Mouse (Mus musculus): ENCODE measurements around the gene Gpnmb. TPM values are rescaled to one million over a fixed set of nuclear protein-coding genes. Genes with fewer than 3 reads are reported as not detected.

Gpnmb gene
- total RNA-seq, 2 experiments from 2014 or later = 0.39 to 0.43 TPM

DNA sequence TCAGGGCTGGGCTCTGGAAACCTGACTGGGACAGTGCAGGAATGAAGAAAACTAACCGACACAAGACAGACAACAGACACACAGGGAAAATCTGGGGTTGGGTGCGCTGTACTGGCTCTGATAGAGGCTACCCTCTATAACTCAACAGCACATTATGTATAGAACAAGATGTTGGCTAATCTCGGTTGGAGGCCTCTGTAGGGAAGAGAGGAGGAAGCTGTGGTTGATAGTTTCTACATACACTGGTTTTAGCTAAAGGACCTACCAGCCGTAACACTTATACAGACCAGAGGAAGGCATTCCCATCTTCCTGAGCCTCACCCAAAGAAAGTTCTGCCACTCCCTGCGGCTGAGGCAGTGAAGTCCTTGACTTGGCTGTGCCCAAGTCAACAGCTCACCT is 9.8 kb upstream of the Gpnmb start:
- intact Hi-C loops (cut with DNase I) = no loop called here
- no peak for DNase-seq (ENCODE audit: extremely low spot score in 1 of 2, low spot score in 2 of 2)

- DNase-seq (ENCODE audit: extremely low spot score in 1 of 2, low spot score in 2 of 2) = no peak
Observed at GRCm38 (mm10) chr6:49028019-49028418, 8.3 kb upstream of the Gpnmb start.

GRCm38 (mm10) chr6:49028708-49029107 is 7.6 kb upstream of the Gpnmb start:
- intact Hi-C loops (cut with DNase I) = no loop called here
- no peak for DNase-seq (ENCODE audit: extremely low spot score in 1 of 2, low spot score in 2 of 2)

More at GRCm38 (mm10) chr6:49028019-49028418, 8.3 kb upstream of the Gpnmb start:
- intact Hi-C loops (cut with DNase I) = no loop called here

- no peak for DNase-seq (ENCODE audit: extremely low spot score in 1 of 2, low spot score in 2 of 2)
- intact Hi-C loops (cut with DNase I) = loop anchor here (10.0 kb wide), 1 partner anchor 184 kb away; the partner anchor contains the start of gene Igf2bp3
Observed at GRCm38 (mm10) chr6:49031230-49031629, 5.1 kb upstream of the Gpnmb start.

DNA sequence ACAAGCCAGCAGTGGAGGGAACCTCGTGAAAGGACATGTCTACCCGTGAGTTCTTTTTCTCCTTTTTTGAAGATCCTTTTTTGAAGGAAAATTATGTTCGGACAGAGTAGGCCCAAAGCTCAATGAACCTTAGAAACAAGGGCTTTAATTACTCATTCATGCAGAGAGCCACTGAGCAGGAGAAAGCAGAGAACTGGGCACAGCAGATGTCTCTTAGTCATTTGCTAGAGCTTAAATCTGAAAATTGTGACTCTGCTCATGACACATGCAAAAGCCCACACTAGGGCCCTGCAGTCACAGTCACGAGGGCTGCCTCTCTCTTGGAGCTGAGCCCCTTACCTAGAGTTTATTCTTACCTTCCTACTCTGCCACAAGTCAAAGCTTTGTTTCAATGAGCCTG is 3.6 kb upstream of the Gpnmb start:
- intact Hi-C loops (cut with DNase I) = loop anchor here (10.0 kb wide), 1 partner anchor 182 kb away; the partner anchor contains the start of gene Igf2bp3

DNA sequence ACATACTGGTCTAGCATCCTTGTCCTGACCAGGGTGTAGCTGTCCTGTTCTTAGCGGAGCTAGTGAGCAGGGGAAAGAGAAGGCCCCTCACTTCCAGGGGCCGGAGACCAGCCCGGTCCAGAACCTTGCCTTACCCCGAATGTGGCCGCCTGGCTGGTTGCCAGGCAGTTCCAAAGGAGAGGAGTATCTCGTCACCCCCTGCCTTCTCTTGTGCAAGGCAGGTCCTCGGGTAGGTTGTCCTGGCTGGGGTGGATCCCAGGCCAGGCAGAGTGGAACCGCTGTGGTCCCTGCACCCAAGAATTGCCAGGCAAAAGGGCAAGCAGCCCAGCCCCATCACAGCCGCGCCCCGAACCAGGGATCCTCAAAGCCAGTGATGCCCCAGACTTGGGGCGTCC is 919 bp downstream of the Gpnmb start:
- intact Hi-C loops (cut with DNase I) = loop anchor here (10.0 kb wide), 1 partner anchor 178 kb away; the partner anchor contains the start of gene Igf2bp3
- DNase-seq (ENCODE audit: extremely low spot score in 1 of 2, low spot score in 2 of 2) = peak in 1 of 2 experiments; percentile 27

More for the DNA sequence above, 3.6 kb upstream of the Gpnmb start:
- no peak for DNase-seq (ENCODE audit: extremely low spot score in 1 of 2, low spot score in 2 of 2)

GRCm38 (mm10) chr6:49039470-49040180 is 3.3 kb downstream of the Gpnmb start:
- peak; percentile 61 to 75 for DNase-seq (ENCODE audit: extremely low spot score in 1 of 2, low spot score in 2 of 2)
- intact Hi-C loops (cut with DNase I) = loop anchor here (10.0 kb wide), 1 partner anchor 175 kb away; the partner anchor contains the start of gene Igf2bp3

DNA sequence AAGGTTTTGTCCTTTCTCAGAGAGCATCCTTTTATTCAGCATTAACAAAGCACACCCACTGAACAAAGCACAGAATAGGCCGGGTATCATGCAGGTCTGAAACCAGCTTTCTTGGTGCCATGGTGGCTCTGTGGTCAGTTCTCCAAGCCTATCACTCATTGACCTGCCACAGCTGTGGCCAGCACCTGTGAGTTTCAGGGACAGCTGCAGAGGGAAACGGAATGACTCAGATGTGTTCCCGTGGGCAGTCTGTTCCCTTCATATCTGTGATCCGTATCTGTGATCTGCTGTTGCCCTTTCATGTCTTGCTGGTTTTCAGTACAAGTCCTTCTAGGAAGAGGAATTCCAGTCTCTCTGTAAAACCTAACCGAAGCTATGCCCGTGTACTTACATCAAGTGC is 10.2 kb downstream of the Gpnmb start:
- intact Hi-C loops (cut with DNase I) = no loop called here
- DNase-seq (ENCODE audit: extremely low spot score in 1 of 2, low spot score in 2 of 2) = no peak

- intact Hi-C loops (cut with DNase I) = no loop called here
- no peak for DNase-seq (ENCODE audit: extremely low spot score in 1 of 2, low spot score in 2 of 2)
Observed at GRCm38 (mm10) chr6:49046976-49047375, 10.6 kb downstream of the Gpnmb start.

DNA sequence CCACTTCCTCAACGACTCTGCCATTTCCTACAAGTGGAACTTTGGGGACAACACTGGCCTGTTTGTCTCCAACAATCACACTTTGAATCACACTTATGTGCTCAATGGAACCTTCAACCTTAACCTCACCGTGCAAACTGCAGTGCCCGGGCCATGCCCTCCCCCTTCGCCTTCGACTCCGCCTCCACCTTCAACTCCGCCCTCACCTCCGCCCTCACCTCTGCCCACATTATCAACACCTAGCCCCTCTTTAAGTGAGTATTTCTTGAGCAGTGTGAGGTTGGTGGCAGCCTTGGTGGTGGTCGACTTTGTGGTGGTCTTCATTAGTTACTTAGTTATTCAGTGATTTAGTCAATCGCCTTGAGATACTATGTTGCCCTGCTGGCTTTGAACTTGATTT is 11.5 kb downstream of the Gpnmb start:
- intact Hi-C loops (cut with DNase I) = no loop called here
- DNase-seq (ENCODE audit: extremely low spot score in 1 of 2, low spot score in 2 of 2) = no peak

DNA sequence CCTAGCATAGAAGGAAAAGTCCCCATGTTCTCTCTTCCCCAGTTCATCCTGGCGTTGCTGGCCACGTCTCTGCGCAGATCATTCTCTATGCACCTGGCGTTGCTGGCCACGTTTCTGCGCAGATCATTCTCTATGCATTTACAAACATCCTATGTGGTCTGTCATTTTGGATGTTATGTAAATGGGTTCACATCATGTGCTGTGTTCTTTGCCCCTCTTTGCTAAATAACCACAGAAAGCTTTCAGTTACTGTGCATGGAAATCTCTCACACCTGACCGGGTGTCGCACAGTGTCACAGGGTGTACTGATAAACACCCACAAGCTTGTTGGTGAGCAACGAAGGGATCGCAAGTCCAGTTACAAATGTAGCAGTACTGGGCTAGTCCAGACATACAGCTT is 12.0 kb downstream of the Gpnmb start:
- intact Hi-C loops (cut with DNase I) = no loop called here
- DNase-seq (ENCODE audit: extremely low spot score in 1 of 2, low spot score in 2 of 2) = no peak

GRCm38 (mm10) chr6:49050677-49051410 is 14.5 kb downstream of the Gpnmb start:
- intact Hi-C loops (cut with DNase I) = no loop called here
- no peak for DNase-seq (ENCODE audit: extremely low spot score in 1 of 2, low spot score in 2 of 2)

DNA sequence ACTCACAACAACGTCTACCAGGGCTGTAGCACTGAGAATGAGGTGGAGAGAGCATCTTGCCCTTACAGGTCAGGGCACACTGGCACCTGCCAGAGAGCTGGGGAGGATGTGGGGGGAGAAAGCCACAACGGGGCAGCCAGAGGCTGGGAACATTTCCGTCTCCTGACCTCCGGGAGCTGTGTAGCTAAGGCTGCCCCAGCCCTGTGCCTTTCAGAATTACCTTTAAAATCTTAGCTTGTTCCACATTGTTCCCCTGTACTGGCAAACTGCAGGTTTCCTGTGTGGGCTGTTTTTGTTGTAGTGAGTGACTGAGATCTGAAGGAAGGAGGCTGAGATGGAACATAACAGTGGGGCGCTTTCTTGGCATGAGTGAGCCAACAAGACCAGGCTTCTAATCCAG is 15.8 kb downstream of the Gpnmb start:
- DNase-seq (ENCODE audit: extremely low spot score in 1 of 2, low spot score in 2 of 2) = no peak
- intact Hi-C loops (cut with DNase I) = no loop called here

DNA sequence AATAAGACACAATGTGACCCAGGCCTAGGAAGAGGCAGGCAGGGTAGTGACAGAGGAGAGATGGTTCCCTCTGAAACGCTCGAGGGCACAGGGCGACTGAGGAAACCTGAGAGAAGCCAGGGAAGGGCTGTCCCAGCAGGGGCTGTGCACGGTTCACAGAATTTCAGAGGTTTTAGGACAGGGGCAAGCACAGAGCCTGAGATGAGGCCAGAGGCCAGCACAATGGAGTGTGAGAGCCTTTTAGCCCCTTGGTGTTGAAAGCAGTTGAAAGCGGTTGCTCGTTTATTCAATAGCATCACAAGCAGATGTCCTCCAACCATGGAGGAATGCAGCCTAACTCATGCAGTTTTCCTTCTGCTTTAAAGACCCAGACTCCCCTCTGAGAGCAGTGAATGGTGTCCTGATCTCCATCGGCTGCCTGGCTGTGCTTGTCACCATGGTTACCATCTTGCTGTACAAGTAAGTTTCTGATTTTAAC is 18.9 kb downstream of the Gpnmb start:
- intact Hi-C loops (cut with DNase I) = loop anchor here (5.0 kb wide), 2 partner anchors 152 to 342 kb away; partner anchors contain the start of gene Stk31
- peak in 1 of 2 experiments; percentile 51 for DNase-seq (ENCODE audit: extremely low spot score in 1 of 2, low spot score in 2 of 2)

- no peak for DNase-seq (ENCODE audit: extremely low spot score in 1 of 2, low spot score in 2 of 2)
- intact Hi-C loops (cut with DNase I) = loop anchor here (5.0 kb wide), 2 partner anchors 151 to 341 kb away; partner anchors contain the start of gene Stk31
Observed at GRCm38 (mm10) chr6:49056009-49056408, 19.7 kb downstream of the Gpnmb start.

DNA sequence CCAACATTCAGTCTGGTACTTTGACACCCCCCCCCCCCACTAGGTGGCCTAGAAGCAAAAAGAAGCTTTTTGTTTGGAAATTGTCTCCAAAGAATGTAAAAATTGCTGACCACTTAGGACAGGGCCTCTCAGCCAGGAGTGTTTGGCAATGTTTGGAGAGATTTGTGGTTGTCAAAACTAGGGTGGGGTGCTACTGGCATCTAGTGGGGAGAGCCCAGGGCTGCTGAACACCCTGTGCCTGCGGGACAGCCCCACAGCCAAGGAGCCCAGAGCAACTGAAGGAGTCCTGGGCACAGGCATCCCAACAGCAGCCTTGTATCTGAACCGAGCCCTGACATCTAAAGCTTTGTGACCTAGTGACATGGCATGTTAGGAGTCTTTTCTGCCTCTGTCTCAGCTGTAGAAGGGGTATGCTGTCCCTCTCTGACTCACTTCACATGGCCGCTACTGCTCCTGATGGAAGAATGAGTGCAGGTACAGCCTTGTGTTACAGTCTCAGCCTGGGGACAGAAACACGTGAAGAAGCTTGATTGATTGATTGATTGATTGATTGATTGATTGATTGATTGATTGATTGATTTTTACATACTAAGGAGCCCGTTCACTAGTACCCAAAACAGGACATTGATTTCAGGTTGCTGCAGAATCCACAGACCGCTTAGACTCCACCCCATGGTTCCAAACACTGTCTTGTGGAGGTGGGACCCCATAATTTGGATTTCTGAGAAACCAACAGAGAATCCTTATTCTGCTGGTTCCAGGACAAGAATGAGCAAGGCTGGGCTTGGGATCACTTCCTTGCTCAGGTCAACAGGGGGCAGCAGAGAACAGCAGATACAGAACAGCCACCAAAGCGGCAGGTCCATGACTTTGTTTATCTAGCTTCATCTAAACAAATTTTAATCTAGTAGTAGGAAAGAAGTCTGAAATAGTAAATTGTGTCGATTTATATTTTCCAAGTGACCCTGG is 21.0 kb downstream of the Gpnmb start:
- peak; percentile 59 to 68 for DNase-seq (ENCODE audit: extremely low spot score in 1 of 2, low spot score in 2 of 2)
- intact Hi-C loops (cut with DNase I) = loop anchor here (5.0 kb wide), 2 partner anchors 150 to 340 kb away; partner anchors contain the start of gene Stk31

- intact Hi-C loops (cut with DNase I) = no loop called here
- DNase-seq (ENCODE audit: extremely low spot score in 1 of 2, low spot score in 2 of 2) = no peak
Observed at GRCm38 (mm10) chr6:49068361-49068760, 32.0 kb downstream of the Gpnmb start.

- peak; percentile 93 to 96 for DNase-seq (ENCODE audit: extremely low spot score in 1 of 2, low spot score in 2 of 2)
- intact Hi-C loops (cut with DNase I) = loop anchor here (5.0 kb wide), 1 partner anchor 134 kb away; no protein-coding TSS in a partner anchor
Observed at GRCm38 (mm10) chr6:49073304-49074116, 37.2 kb downstream of the Gpnmb start, which contains the start of gene Malsu1. TSS of gene Malsu1 (plus strand) at chr6:49073795.

Data from left cerebral cortex, postnatal 10 days (tissue).